Mouse (Mus musculus) adrenal gland, adult (tissue): Measurements from ENCODE around the gene Sec13.
"Not testable (repeated sequence)": the region's sequence is repeated elsewhere in the genome, so short reads cannot be mapped to it uniquely, and the experiment has no call there.

Experiments used
- DNase-seq, 2 experiments: peaks; one replicate each; pipeline ENCODE4 v3.0.0; 2022 to 2023; ENCODE audit warnings: low spot score in 1 of 2; ENCODE audit not compliant: inconsistent age in 2 of 2

The Sec13 gene

GRCm38 (mm10) chr6:113713389-113713788, 27.2 kb downstream of the Sec13 start:
- not testable (repeated sequence) for DNase-seq

DNA sequence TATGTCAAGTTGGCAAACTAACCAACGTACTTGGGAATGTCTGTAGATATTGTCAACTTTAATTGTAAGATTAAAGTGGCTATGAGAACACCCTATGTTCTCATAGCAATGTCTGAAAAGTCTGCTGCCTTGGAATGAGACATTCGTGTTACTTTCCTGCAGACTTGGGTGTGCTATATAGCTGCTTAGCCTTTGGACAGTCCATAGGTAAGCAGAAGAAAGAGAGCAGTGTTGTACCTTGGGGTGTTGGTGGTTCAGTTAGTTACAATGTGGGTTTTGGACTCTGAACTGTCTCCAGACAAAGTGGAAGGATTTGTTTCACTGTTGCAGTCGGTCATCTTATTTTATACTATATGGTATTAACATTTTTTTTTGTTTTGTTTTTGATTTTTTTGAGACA, 27.8 kb downstream of the Sec13 start:
- no peak for DNase-seq

GRCm38 (mm10) chr6:113697222-113698205, 43.0 kb downstream of the Sec13 start:
- DNase-seq: peak; percentile 67 to 83

- peak; percentile 98 to 99 for DNase-seq
These were observed 43.8 kb downstream of the Sec13 start, which contains the start of gene Tatdn2 for GRCm38 (mm10) chr6:113696582-113697221. TSS of gene Tatdn2 (plus strand) at chr6:113697050.

GRCm38 (mm10) chr6:113695766-113696355, 44.7 kb downstream of the Sec13 start:
- peak in 1 of 2 experiments; percentile 67 for DNase-seq

- no peak for DNase-seq
These were observed 45.3 kb downstream of the Sec13 start for GRCm38 (mm10) chr6:113695203-113695602.

GRCm38 (mm10) chr6:113693377-113693776, 47.2 kb downstream of the Sec13 start:
- no peak for DNase-seq

- no peak for DNase-seq
These were observed 47.8 kb downstream of the Sec13 start for GRCm38 (mm10) chr6:113692661-113693133.

DNA sequence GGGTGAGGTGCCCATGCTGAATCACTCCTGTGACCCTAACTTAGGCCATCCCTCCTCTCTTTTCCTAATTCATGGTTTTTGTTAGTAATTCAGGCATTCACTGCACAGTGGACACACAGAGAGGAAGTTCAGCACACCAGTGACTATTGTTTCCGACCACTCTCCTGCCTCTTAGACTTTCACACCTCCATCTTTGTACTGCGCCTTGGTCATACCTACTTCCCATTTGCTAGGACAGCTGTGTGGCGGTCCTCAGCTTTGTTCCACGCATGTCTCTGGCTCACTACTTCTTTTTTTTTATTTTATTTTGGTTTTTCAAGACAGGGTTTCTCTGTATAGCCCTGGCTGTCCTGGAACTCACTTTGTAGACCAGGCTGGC, 49.5 kb downstream of the Sec13 start:
- DNase-seq: no peak

- peak; percentile 78 to 90 for DNase-seq
These were observed 50.0 kb downstream of the Sec13 start for GRCm38 (mm10) chr6:113690400-113691083.

- peak; percentile 70 to 78 for DNase-seq
These were observed 50.5 kb downstream of the Sec13 start for GRCm38 (mm10) chr6:113690008-113690399.

GRCm38 (mm10) chr6:113686551-113687125, 53.9 kb downstream of the Sec13 start:
- no peak for DNase-seq

GRCm38 (mm10) chr6:113683081-113683825, 57.3 kb downstream of the Sec13 start:
- no peak for DNase-seq

GRCm38 (mm10) chr6:113681271-113681670, 59.3 kb downstream of the Sec13 start:
- DNase-seq: peak; percentile 86 to 95

- no peak for DNase-seq
These were observed 60.5 kb downstream of the Sec13 start for GRCm38 (mm10) chr6:113679993-113680566.

GRCm38 (mm10) chr6:113678246-113679012, 62.1 kb downstream of the Sec13 start:
- no peak for DNase-seq
